Mouse (Mus musculus): ENCODE results near the gene Exoc3l.
A peak's percentile ranks its signal among the peaks of the same experiment; 100 is the strongest.

DNA sequence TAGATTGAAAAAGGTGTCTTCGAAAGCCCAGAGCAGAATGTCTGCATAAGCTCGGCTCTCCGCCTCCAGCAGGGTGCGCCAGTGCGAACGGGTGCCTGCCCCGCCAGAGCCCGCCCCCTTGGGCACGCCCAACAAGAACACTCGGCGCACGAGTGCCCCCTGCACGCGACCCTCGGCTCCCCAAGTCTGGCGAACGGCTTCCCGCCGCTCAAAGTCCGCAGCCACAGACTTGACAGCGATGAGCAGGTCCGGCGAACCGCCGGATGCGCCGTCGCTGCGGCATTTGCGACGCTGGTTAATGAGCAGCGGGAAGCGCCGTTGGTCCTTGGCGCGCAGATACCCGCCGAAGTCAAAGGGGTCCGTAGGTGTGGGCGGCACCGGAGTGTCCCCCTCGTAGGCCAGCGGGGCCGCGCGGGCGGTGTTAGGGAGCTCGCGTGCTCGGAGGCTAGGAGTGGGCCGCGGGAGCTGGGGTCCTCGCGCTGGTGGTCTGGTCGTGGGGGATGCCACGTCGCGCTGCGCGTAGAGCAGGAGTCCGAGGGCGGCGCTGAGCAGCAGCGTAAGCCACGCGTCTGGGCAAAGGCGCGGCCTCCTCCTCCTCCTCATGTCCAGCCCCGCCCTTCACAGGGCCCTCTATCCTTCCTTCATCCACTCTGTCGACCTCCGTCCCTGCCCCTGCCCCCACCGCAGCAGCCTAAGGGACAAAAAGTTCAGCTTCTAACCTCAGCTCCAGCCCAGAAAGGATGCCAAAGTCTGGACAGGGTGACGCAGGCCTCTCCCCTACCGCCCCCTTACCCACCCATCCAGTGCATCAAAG, 41.5 kb downstream of the Exoc3l start:
- TF ChIP-seq POLR2A (IDR thresholded peaks at IDR 0.05; ENCODE audit: borderline replicate concordance, low read depth, low read length) (no peak), CTCF (IDR thresholded peaks at IDR 0.05; ENCODE audit: low read depth, low read length) (peak; percentile 80)
